Mouse (Mus musculus) bone marrow, adult 2 months (tissue): ENCODE measurements around the gene Bcap29.

ENCODE experiments used
- CTCF ChIP-seq: fragments of 200-500 bp; IDR thresholded peaks from 2 replicates; pipeline ENCODE4 v1.5.1; 2011; ENCODE audit warnings: low read length, control low read depth; ENCODE audit not compliant: control insufficient read depth, insufficient read depth
- POLR2A ChIP-seq: fragments of 200-500 bp; IDR thresholded peaks from 2 replicates; pipeline ENCODE4 v1.6.1; 2011; ENCODE audit warnings: low read depth, mild to moderate bottlenecking, control low read depth, low read length, borderline replicate concordance; ENCODE audit not compliant: control insufficient read depth

DNA sequence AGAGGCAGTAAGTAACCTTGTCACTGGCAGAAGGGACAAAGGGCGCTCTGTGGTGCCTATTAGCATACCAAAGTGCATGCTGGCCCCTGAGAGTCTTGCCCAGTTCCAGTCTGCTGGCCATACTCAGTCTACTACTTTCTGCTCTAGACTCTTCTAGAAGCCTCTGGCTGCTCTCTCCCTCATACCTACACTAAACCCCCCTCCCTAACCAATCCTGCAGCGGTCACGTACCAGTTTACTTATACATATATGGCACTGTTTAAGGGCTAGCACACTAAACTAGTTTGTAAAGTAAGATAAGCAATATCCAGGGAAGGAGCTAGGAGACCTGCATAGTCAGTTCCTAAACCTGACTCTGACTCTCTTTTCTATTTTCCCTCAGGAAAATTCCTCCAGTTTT, 40.2 kb downstream of the Bcap29 start:
- TF ChIP-seq CTCF: no peak
- TF ChIP-seq POLR2A: no peak
